Mouse (Mus musculus) embryonic facial prominence, embryonic 12.5 days (tissue): ENCODE results near the gene Echs1. TPM values are rescaled to one million over a fixed set of nuclear protein-coding genes. Genes with fewer than 3 reads are reported as not detected.
A peak's percentile ranks its signal among the peaks of the same experiment; 100 is the strongest.

Experiments used
- ATAC-seq: fragments of 200-750 bp; cut with Nextera tagmentation; 2 replicates; pipeline ENCODE4 v1.8.0; 2017; ENCODE audit not compliant: insufficient number of reproducible peaks, insufficient read depth, low FRiP score, low TSS enrichment
- H3K27ac ChIP-seq: fragments of 300-500 bp; sonication (generic); 2 replicates; pipeline ENCODE4 v1.5.1; 2016; ENCODE audit warnings: mild to moderate bottlenecking
- H3K27me3 ChIP-seq: fragments of 300-500 bp; sonication (generic); 2 replicates; pipeline ENCODE4 v1.6.1; 2016; ENCODE audit warnings: mild to moderate bottlenecking, moderate library complexity
- H3K36me3 ChIP-seq: fragments of 300-500 bp; sonication (generic); 2 replicates; pipeline ENCODE4 v1.6.1; 2016; ENCODE audit warnings: mild to moderate bottlenecking
- H3K4me1 ChIP-seq: fragments of 300-500 bp; sonication (generic); 2 replicates; pipeline ENCODE4 v1.6.1; 2016
- H3K4me2 ChIP-seq: fragments of 300-500 bp; sonication (generic); replicated peaks from 2 replicates; pipeline ENCODE4 v1.6.1; 2016; ENCODE audit warnings: mild to moderate bottlenecking, moderate library complexity
- H3K4me3 ChIP-seq: fragments of 300-500 bp; sonication (generic); 2 replicates; pipeline ENCODE4 v1.5.1; 2016; ENCODE audit warnings: mild to moderate bottlenecking
- H3K9ac ChIP-seq: fragments of 300-500 bp; sonication (generic); 2 replicates; pipeline ENCODE4 v1.6.1; 2016; ENCODE audit warnings: mild to moderate bottlenecking, moderate library complexity
- H3K9me3 ChIP-seq: fragments of 300-500 bp; sonication (generic); 2 replicates; pipeline ENCODE4 v1.6.1; 2016; ENCODE audit warnings: mild to moderate bottlenecking, moderate library complexity
- WGBS: fragments of 180-500 bp; shearing (Covaris S2); methylation state at CpG from one replicate; pipeline ENCODE4 v1.1.7; 2016; 5-methylcytosine and 5-hydroxymethylcytosine counted together
- polyA plus RNA-seq: library from polyadenylated mRNA; unstranded; fragments of >200 nt; fragmentation: Nextera tagmentation; extraction: Ambion mirVana; gene quantifications from 2 replicates; pipeline ENCODE4 v1.2.1, GENCODE M21; 2016

Gene Echs1
- polyA plus RNA-seq, 1 experiment from 2014 or later: 173 TPM

DNA sequence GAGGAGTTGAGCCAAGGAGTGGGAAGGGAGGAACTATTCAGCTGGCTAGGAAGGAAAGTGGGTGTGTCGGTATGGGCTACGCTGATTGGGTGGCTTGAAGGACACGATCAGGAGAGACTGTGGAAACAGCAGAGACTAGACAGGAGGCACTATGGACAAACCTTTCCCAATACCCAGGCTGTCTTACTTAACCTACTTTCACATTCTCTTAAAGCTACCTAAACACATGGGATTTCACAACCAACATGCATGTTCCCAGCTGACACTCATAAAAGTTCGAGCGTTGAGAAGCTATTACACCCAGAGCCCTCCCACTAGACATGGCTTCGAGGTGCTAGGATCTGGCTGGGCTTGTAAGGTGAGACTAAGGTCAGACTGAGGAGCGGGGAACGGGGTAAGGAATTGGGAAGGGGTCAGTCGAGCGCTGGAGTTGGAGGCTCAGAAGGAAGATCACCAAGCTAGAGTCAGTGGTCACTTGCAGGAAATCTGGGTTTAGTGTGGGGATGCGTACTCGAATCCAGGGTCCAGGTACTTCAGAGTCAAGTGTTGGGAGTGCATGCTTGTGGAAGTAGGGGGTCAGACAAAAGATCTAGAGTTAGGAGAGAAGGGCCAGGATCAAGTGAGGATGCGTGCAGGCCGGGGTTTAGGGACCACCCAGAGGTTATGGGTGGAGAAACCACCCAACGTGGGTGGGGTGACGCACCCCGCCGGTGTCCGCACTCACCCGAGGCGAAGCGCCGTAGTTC is 520 bp downstream of the Echs1 start, which contains the start of gene Paox:
TSS of gene Paox (plus strand) at position 217 of the 746 bp plus-strand sequence.
- Histone ChIP-seq H3K4me2 (peak within 1 kb of the TSS; percentile 65), H3K4me1 (peaks cover 4% of the 10 kb centered on the region; the same call in 1 of the 2 replicates), H3K27me3 (no peaks in the 10 kb centered on the region), H3K9me3 (no peaks in the 10 kb centered on the region), H3K27ac (peak within 1 kb of the TSS; percentile 72), H3K9ac (peak within 1 kb of the TSS; percentile 73), H3K4me3 (peak within 1 kb of the TSS; percentile 74), H3K36me3 (peaks cover 22% of the 10 kb centered on the region)
- 3% methylated on average over 23 of the region's 23 CpGs for WGBS
- ATAC-seq: peak; percentile 78

DNA sequence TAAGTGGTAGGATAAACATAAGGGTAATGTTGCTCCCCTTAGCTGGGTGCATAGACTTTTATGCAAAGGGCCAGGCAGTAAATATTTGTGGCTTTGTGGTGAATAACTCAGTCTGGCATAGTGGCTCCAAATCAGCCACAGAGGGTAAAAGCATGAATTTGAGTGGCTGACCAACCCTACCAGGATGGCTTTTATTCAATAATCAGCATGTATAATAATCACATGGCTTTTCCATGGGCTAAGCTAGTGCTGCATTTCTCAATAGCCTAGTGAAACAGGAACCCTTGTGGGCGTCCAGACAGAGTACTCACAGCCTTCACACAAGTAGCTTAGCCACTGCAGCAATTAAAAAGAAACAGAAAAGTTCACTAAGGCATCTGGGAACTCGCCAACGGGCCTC is 4.3 kb downstream of the Echs1 start:
- no peak for ATAC-seq
- H3K9ac ChIP-seq: no peak overlapping the region
- H3K27me3 ChIP-seq: no peaks in the 10 kb centered on the region
- H3K36me3 ChIP-seq: peaks cover 59% of the 10 kb centered on the region
- H3K27ac ChIP-seq: no peak overlapping the region
- no peak overlapping the region for H3K4me3 ChIP-seq
- WGBS: 79% methylated on average over 3 of the region's 3 CpGs
- H3K4me2 ChIP-seq: no peak overlapping the region
- no peaks in the 10 kb centered on the region for H3K9me3 ChIP-seq
- peaks cover 4% of the 10 kb centered on the region; the same call in 1 of the 2 replicates for H3K4me1 ChIP-seq

DNA sequence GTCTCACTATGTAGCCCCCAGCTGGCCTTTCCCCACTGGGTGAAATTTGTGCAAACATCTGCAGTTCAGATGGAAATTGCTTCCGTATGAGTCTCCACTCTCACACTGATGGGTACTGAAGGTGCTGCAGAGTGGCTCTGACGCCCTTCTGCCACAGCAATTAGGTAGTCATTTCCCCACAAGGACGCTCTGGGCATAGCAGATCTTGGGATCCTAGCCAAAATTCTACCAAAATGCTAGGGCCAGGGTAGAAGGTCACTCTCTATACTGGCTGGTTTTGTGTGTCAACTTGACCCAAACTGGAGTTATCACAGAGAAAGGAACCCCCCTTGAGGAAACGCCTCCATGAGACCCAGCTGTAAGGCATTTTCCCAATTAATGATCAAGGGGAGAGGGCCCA is 12.3 kb downstream of the Echs1 start:
- H3K27ac ChIP-seq: no peak overlapping the region
- H3K36me3 ChIP-seq: peaks cover 38% of the 10 kb centered on the region
- ATAC-seq: no peak
- H3K4me1 ChIP-seq: peaks cover 8% of the 10 kb centered on the region; the same call in 1 of the 2 replicates
- no peak overlapping the region for H3K4me2 ChIP-seq
- no peak overlapping the region for H3K4me3 ChIP-seq
- H3K9ac ChIP-seq: no peak overlapping the region
- 57% methylated on average over 4 of the region's 4 CpGs for WGBS
- H3K9me3 ChIP-seq: no peaks in the 10 kb centered on the region
- H3K27me3 ChIP-seq: no peaks in the 10 kb centered on the region

DNA sequence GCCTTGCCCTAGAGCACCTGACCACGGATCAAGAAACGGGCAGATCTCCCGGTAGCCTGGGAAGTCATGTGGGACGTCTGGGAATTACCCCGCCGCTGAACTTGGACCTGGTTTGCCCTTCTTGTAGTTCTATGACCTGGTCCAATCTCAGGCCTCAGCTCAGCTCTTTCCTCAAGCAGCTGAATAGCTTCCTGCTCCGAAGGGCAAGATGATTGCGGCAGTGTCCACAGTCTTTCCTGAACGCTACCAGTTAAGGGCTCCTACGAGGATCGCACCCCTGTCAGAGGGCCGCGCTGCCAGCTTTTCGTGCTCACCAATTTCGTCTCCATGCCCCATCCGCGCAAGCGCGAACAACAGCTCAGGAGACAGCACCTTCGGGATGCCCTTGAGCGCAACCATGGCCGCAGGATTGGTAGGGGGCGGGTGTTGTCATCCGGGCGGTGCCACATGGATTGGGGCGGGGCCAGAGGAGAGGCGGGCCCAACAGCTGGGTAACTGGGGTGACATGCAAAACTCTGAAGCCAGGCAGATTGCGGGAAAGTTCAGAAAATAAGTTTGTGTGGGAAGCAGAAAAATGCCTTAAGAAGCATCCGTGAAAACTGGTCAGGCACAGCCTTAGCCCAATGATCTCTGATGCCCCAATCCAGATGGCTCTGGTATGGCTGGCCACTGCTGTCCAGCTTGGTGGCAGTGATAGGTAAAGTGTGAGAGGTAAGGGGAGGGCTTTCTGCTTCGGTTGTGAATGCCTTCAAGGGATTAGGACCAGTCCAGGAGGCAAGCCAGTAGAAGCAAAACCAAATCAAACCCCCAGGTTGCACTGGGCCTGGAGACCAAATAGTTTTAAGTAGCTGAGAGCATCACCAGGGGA is 14.0 kb downstream of the Echs1 start, which contains the start of gene Fuom:
TSS of gene Fuom (minus strand) at position 449 of the 868 bp plus-strand sequence.
- H3K4me2 ChIP-seq: peak within 1 kb of the TSS; percentile 69
- no peaks in the 10 kb centered on the region for H3K27me3 ChIP-seq
- ATAC-seq: peak; percentile 80
- peak within 1 kb of the TSS; percentile 43 for H3K4me3 ChIP-seq
- H3K4me1 ChIP-seq: peaks cover 8% of the 10 kb centered on the region; the same call in 1 of the 2 replicates
- no peak within 1 kb of the TSS for H3K27ac ChIP-seq
- WGBS: 2% methylated on average over 30 of the region's 30 CpGs
- no peaks in the 10 kb centered on the region for H3K9me3 ChIP-seq
- H3K9ac ChIP-seq: peak within 1 kb of the TSS; percentile 63
- H3K36me3 ChIP-seq: peaks cover 20% of the 10 kb centered on the region

DNA sequence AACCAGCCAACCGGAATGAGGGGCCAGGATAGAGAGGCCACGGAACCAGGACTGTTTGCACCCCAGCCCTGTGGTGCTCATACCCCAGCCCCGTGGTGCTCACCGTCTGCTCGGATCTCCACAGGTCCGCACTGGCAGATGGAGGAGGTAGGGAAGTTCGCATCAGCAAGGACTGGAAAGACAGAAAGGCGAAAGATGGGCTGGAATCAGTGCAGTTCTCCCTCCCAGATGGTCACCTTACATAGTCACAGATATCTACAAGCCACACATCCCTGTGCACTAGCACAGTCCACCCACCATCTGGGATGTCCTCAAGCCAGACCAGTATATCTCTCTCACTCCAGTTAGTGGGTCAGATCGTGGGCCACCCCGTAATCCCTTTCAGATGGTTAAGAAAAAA is 14.8 kb downstream of the Echs1 start:
- H3K4me2 ChIP-seq: peak overlapping the region; percentile 69
- peak overlapping the region; percentile 43 for H3K4me3 ChIP-seq
- H3K36me3 ChIP-seq: peaks cover 15% of the 10 kb centered on the region
- H3K27ac ChIP-seq: no peak overlapping the region
- 72% methylated on average over 10 of the region's 10 CpGs for WGBS
- H3K9ac ChIP-seq: peak overlapping the region; percentile 63; the same call in 1 of the 2 replicates
- no peak for ATAC-seq
- peaks cover 8% of the 10 kb centered on the region; the same call in 1 of the 2 replicates for H3K4me1 ChIP-seq
- no peaks in the 10 kb centered on the region for H3K27me3 ChIP-seq
- H3K9me3 ChIP-seq: no peaks in the 10 kb centered on the region

DNA sequence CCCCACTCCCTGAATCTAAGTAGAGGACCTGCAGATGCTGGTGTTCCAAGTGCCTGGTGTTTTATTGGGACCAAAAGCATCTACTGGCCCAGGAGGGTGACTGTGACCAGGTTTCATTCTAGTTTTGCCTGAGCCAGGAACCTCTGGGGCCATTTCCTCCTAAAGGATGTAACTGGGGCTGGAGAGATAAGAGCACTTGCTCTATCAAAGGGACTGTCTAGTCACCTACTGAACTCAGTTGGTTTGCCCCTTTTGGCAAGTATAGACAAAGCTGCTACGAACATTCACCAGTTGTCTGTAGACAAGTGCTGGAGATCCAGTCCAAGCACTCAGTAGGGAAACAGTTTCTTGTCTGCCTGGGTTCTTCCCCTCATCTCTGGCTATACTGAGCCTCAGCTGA is 17.8 kb downstream of the Echs1 start:
- WGBS: 88% methylated on average over 1 of the region's 1 CpGs
- Histone ChIP-seq H3K27me3 (no peaks in the 10 kb centered on the region; the same call in 1 of the 2 replicates), H3K36me3 (no peaks in the 10 kb centered on the region), H3K9me3 (no peaks in the 10 kb centered on the region), H3K4me3 (no peak overlapping the region), H3K4me2 (no peak overlapping the region), H3K4me1 (peaks cover 11% of the 10 kb centered on the region; the same call in 1 of the 2 replicates), H3K27ac (no peak overlapping the region), H3K9ac (no peak overlapping the region)
- no peak for ATAC-seq

DNA sequence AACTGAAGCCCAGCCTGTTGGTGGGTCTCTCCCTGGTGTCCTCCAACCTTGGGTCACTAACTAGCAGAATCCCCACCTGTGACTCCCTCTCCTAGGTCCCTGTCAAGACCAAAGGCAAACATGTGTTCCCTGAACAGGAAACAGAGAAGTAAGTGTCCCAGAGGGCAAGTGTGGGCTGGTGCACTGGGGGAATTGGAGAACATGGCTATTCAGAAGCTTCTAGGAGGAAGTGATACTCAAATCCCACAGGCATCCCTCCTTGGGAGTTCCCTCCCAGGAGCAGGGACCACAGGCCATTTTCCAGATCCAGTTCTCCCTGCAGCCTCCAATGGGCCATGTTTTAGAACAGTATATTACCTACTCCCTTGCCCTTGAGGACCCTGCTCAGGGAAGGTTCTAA is 20.2 kb downstream of the Echs1 start:
- H3K4me2 ChIP-seq: no peak overlapping the region
- H3K4me1 ChIP-seq: 0 out of 2 replicates have a peak, but pooled peaks cover 4% of the 10 kb centered on the region
- ATAC-seq: no peak
- no peaks in the 10 kb centered on the region for H3K9me3 ChIP-seq
- no peaks in the 10 kb centered on the region; the same call in 1 of the 2 replicates for H3K27me3 ChIP-seq
- H3K4me3 ChIP-seq: no peak overlapping the region
- H3K9ac ChIP-seq: no peak overlapping the region
- H3K36me3 ChIP-seq: no peaks in the 10 kb centered on the region
- no peak overlapping the region for H3K27ac ChIP-seq

DNA sequence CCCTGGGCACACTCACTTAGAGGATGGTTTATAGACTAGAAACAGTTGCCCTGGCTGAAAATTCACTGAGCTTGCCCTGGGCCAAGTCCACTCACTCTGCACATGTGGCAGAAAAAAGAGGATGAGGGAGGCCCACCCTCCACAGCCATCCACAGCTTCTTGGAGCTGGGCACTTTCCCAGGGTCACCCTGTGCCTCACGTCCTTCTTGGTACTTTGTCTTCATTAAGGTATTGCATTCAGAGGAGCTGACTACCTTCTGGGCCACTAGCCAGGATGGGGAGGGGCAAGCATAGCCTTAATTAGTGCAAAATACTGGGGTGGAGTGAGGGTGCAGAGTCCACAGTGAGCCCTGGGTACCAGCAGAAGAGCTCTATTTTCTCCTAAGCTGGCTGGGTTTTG is 20.7 kb downstream of the Echs1 start:
- 47% methylated on average over 1 of the region's 1 CpGs for WGBS
- Histone ChIP-seq H3K27ac (no peak overlapping the region; the same call in 1 of the 2 replicates), H3K9ac (no peak overlapping the region), H3K9me3 (no peaks in the 10 kb centered on the region), H3K4me2 (no peak overlapping the region), H3K4me1 (0 out of 2 replicates have a peak, but pooled peaks cover 4% of the 10 kb centered on the region), H3K27me3 (no peaks in the 10 kb centered on the region; the same call in 1 of the 2 replicates), H3K36me3 (no peaks in the 10 kb centered on the region), H3K4me3 (no peak overlapping the region)
- ATAC-seq: no peak

DNA sequence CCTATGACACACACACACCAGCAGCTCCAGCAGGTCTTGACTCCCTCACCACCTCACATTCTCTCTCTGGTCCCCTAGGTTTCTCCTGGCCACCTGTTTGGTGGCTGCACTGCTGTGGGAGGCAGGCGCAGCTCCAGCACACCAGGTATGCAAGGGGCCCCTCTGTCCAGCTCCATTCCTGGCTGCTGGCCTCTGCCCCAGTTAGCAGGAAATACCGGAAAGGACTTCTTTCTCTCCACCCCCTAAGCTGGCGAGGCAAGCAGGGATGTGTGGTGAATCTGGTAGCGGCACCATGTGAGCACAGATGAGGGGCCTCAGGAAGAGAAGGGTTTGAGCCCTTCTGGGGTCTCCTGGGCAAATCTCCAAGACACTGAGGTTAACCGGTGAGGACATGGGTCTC is 21.3 kb downstream of the Echs1 start:
- H3K9ac ChIP-seq: no peak overlapping the region
- peak; percentile 36; the same call in 1 of the 2 replicates for ATAC-seq
- H3K27ac ChIP-seq: no peak overlapping the region
- WGBS: 48% methylated on average over 5 of the region's 5 CpGs
- H3K36me3 ChIP-seq: no peaks in the 10 kb centered on the region
- no peaks in the 10 kb centered on the region; the same call in 1 of the 2 replicates for H3K27me3 ChIP-seq
- H3K4me2 ChIP-seq: no peak overlapping the region
- no peaks in the 10 kb centered on the region for H3K9me3 ChIP-seq
- no peak overlapping the region for H3K4me3 ChIP-seq
- H3K4me1 ChIP-seq: 0 out of 2 replicates have a peak, but pooled peaks cover 4% of the 10 kb centered on the region

DNA sequence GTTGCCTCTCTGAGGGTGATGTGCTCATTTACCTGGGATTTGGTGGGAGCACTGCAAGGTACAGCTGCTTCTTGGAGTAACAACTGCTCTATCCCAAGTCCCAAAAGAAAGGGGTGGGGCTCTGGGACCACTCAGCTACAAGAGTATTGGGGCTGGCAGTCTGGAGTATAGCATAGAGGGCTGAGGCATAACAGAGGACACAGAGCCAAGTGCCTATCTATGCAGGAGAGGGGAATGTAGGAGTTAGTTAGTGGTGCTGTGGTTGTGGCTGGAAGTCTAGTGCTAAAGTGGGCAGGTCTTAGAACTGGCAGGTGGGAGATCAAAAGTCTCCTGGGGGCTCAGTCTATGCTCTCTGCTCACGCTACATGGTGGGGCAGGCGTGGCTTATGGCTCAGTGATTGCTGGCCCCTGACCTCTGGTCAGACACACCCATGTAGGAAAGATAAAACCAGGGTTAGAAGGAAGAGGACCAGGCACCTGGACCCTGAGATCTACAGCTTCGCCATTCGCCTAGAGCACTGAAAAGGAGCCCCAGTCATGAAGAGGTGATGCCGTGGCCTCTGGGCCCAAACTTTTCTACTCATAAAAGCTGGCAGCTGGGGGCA is 23.2 kb downstream of the Echs1 start, which contains the start of gene Prap1:
TSS of gene Prap1 (plus strand) at position 472 of the 605 bp plus-strand sequence.
- no peaks in the 10 kb centered on the region for H3K9me3 ChIP-seq
- 0 out of 2 replicates have a peak, but pooled peaks cover 4% of the 10 kb centered on the region for H3K4me1 ChIP-seq
- no peaks in the 10 kb centered on the region for H3K36me3 ChIP-seq
- H3K4me3 ChIP-seq: no peak within 1 kb of the TSS
- no peaks in the 10 kb centered on the region; the same call in 1 of the 2 replicates for H3K27me3 ChIP-seq
- ATAC-seq: no peak; the same call in 1 of the 2 replicates
- 68% methylated on average over 5 of the region's 5 CpGs for WGBS
- H3K27ac ChIP-seq: no peak within 1 kb of the TSS
- no peak within 1 kb of the TSS for H3K4me2 ChIP-seq
- no peak within 1 kb of the TSS for H3K9ac ChIP-seq

DNA sequence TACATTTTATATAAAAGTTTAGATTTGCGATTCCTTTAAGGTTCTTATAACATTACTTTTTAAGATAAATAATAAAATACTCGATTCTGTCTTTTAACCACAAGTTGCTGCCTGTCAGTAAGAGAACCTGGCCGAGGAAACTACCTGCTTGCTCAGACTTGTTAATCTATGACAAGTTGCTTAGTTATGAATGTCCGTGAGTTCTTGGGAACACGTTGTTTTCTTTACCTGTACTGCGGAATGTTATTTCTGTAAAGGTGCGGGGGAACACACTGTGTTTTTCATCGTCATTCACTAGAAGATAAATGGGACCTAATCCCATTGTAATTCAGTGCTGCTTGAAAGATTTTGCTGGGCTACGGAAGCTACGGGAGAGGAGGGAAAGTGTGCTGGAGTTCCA is 25.7 kb downstream of the Echs1 start:
- no peak for ATAC-seq
- H3K4me3 ChIP-seq: no peak overlapping the region

More for the DNA sequence above, 25.7 kb downstream of the Echs1 start:
- Histone ChIP-seq H3K9me3 (no peaks in the 10 kb centered on the region), H3K9ac (no peak overlapping the region), H3K4me2 (no peak overlapping the region), H3K27me3 (no peaks in the 10 kb centered on the region; the same call in 1 of the 2 replicates), H3K27ac (no peak overlapping the region), H3K36me3 (no peaks in the 10 kb centered on the region), H3K4me1 (0 out of 2 replicates have a peak, but pooled peaks cover 4% of the 10 kb centered on the region)
- 80% methylated on average over 10 of the region's 10 CpGs for WGBS
